8 mouse cellular contexts compared by ENCODE assay signal in genomic region chr10:105774382-105774781, GRCm38 (mm10).
DNase-seq lines count a peak whose midpoint lies in the region; ATAC-seq lines count a peak whose summit lies in the region.

No protein-coding gene starts in this region.

- no peak overlapping the region for H3K9ac ChIP-seq in midbrain, embryonic 14.5 days (replicated peaks; ENCODE audit: low read length)

- no peaks in the 10 kb centered on the region for H3K36me3 ChIP-seq in midbrain, embryonic 14.5 days (ENCODE audit: control insufficient read depth, insufficient read depth, low read length)
- H3K36me3 ChIP-seq in splenic B cell, adult 2 months (ENCODE audit: control insufficient read depth, insufficient read depth, low read length, poor library complexity, severe bottlenecking) = peaks cover 3% of the 10 kb centered on the region; the same call in 1 of the 2 replicates

- H3K4me2 ChIP-seq in midbrain, embryonic 14.5 days (ENCODE audit: low read length) = no peak overlapping the region

- DNase-seq in urinary bladder, adult 18-20 months (ENCODE audit: low spot score in 2 of 2) = peak; percentile 35 to 38
- no peak for DNase-seq in urinary bladder, postnatal 10 days (ENCODE audit: low spot score)
- peak; percentile 71 for DNase-seq in gastrocnemius, postnatal 14 days
- DNase-seq in kidney, adult 8-10 months = peak; percentile 83 to 86
- DNase-seq in left cerebral cortex, postnatal 4 days = peak; percentile 77
- peak; percentile 91 for DNase-seq in midbrain, embryonic 14.5 days
- DNase-seq in splenic B cell, adult 2 months (ENCODE audit: low read depth, low spot score) = peak; percentile 49

- no peaks in the 10 kb centered on the region for H3K27me3 ChIP-seq in midbrain, embryonic 14.5 days (ENCODE audit: control insufficient read depth, insufficient read depth, low read length)
- H3K27me3 ChIP-seq in splenic B cell, adult 2 months (ENCODE audit: control insufficient read depth, insufficient read depth, low read length, poor library complexity, severe bottlenecking) = no peaks in the 10 kb centered on the region

- peak; percentile 100 for ATAC-seq in common myeloid progenitor, adult 5-6 weeks (replicated peaks; ENCODE audit: low read depth, poor library complexity, severe bottlenecking)
- peak; percentile 79; the same call in 1 of the 2 replicates for ATAC-seq in midbrain, embryonic 14.5 days (ENCODE audit: low FRiP score, low TSS enrichment)

- no peaks in the 10 kb centered on the region for H3K9me3 ChIP-seq in midbrain, embryonic 14.5 days (ENCODE audit: control insufficient read depth, low read length)

- 18% methylated on average over 6 of the region's 6 CpGs for WGBS in midbrain, embryonic 14.5 days

- no peak overlapping the region for H3K27ac ChIP-seq in midbrain, embryonic 14.5 days (replicated peaks; ENCODE audit: low read depth, low read length)

- no peaks in the 10 kb centered on the region for H3K4me1 ChIP-seq in midbrain, embryonic 14.5 days (ENCODE audit: control insufficient read depth, insufficient read depth, low read length)

- intact Hi-C loops in gastrocnemius, postnatal 14 days (cut with DNase I; ENCODE audit: low total_unique reads) = no loop called here
- intact Hi-C loops in left cerebral cortex, postnatal 4 days (cut with DNase I) = loop anchor here (10.0 kb wide), 1 partner anchor 1990 kb away; no protein-coding TSS in a partner anchor

- no peak overlapping the region for H3K4me3 ChIP-seq in midbrain, embryonic 14.5 days (replicated peaks; ENCODE audit: low read depth, low read length)
